Mouse (Mus musculus): Measurements from ENCODE around the gene Elk4.

GRCm38 (mm10) chr1:131995062-131995461 is 12.3 kb upstream of the Elk4 start:
- TF ChIP-seq CTCF (IDR thresholded peaks at IDR 0.05; ENCODE audit: low read depth) (peak; percentile 88), EP300 (IDR thresholded peaks at IDR 0.05; ENCODE audit: low read depth) (no peak)
